Mouse (Mus musculus) myocyte (in vitro differentiated cells): ENCODE measurements around the gene Lgals3. TPM values are rescaled to one million over a fixed set of nuclear protein-coding genes. Genes with fewer than 3 reads are reported as not detected.

ENCODE experiments used
- H3K27me3 ChIP-seq: one replicate; pipeline ENCODE4 v1.6.1; 2011; ENCODE audit not compliant: control insufficient read depth, insufficient read depth, insufficient read length
- H3K36me3 ChIP-seq: one replicate; pipeline ENCODE4 v1.6.1; 2011; ENCODE audit not compliant: control insufficient read depth, insufficient read depth
- H3K4me2 ChIP-seq: one replicate; pipeline ENCODE4 v1.6.1; 2011; ENCODE audit warnings: low read depth, control low read depth
- H3K4me3 ChIP-seq: one replicate; pipeline ENCODE4 v1.5.1; 2011; ENCODE audit warnings: mild to moderate bottlenecking, control low read depth, moderate library complexity
- H3K79me2 ChIP-seq: one replicate; pipeline ENCODE4 v1.6.1; 2011; ENCODE audit not compliant: control insufficient read depth, insufficient read depth
- H3ac ChIP-seq: one replicate; pipeline ENCODE4 v1.6.1; 2011; ENCODE audit not compliant: control insufficient read depth, insufficient read length
- CEBPB ChIP-seq: IDR thresholded peaks from 2 replicates; pipeline ENCODE4 v1.6.1; 2011; ENCODE audit warnings: mild to moderate bottlenecking, moderate library complexity; ENCODE audit not compliant: poor library complexity, insufficient read depth, severe bottlenecking
- E2F4 ChIP-seq: IDR thresholded peaks from one replicate; pipeline ENCODE4 v1.6.1; 2011; ENCODE audit warnings: mild to moderate bottlenecking, control low read depth, moderate library complexity; ENCODE audit not compliant: insufficient read depth
- MAX ChIP-seq: IDR thresholded peaks from one replicate; pipeline ENCODE4 v1.6.1; 2011; ENCODE audit warnings: low read depth, mild to moderate bottlenecking, control low read depth
- MYOD1 ChIP-seq, 3 experiments: IDR thresholded peaks; one replicate each; pipeline ENCODE4 v1.6.1; 2011; ENCODE audit warnings: control low read depth in 2 of 3, low read depth in 2 of 3, mild to moderate bottlenecking in 2 of 3, moderate library complexity in 1 of 3; ENCODE audit not compliant: insufficient read length in 2 of 3, control insufficient read depth in 1 of 3
- MYOG ChIP-seq, 3 experiments: IDR thresholded peaks; one replicate each; pipeline ENCODE4 v1.6.1; 2011; ENCODE audit warnings: control low read depth in 2 of 3, low read depth in 2 of 3, mild to moderate bottlenecking in 2 of 3; ENCODE audit not compliant: insufficient read length in 2 of 3, control insufficient read depth in 1 of 3, insufficient read depth in 1 of 3
- POLR2A ChIP-seq: IDR thresholded peaks from one replicate; pipeline ENCODE4 v1.6.1; 2011; ENCODE audit warnings: low read depth, mild to moderate bottlenecking, control low read depth, moderate library complexity; ENCODE audit not compliant: insufficient read length
- POLR2AphosphoS2 ChIP-seq: IDR thresholded peaks from one replicate; pipeline ENCODE4 v1.6.1; 2011; ENCODE audit warnings: low read depth, control low read depth; ENCODE audit not compliant: insufficient read length
- REST ChIP-seq: IDR thresholded peaks from one replicate; pipeline ENCODE4 v1.6.1; 2011; ENCODE audit warnings: mild to moderate bottlenecking, control low read depth, moderate library complexity; ENCODE audit not compliant: insufficient read depth, insufficient read length
- SRF ChIP-seq: IDR thresholded peaks from one replicate; pipeline ENCODE4 v1.6.1; 2011; ENCODE audit warnings: low read depth; ENCODE audit not compliant: control insufficient read depth, insufficient read length
- TCF12 ChIP-seq: IDR thresholded peaks from one replicate; pipeline ENCODE4 v1.6.1; 2011; ENCODE audit warnings: mild to moderate bottlenecking, control low read depth; ENCODE audit not compliant: poor library complexity, insufficient read depth, severe bottlenecking
- TCF3 ChIP-seq: IDR thresholded peaks from one replicate; pipeline ENCODE4 v1.6.1; 2011; ENCODE audit warnings: low read depth, control low read depth; ENCODE audit not compliant: insufficient read length
- USF1 ChIP-seq: IDR thresholded peaks from one replicate; pipeline ENCODE4 v1.6.1; 2011; ENCODE audit warnings: low read depth, mild to moderate bottlenecking, control low read depth, moderate library complexity
- polyA plus RNA-seq: library from polyadenylated mRNA; unstranded; fragments of >200 nt; fragmentation: generic; extraction: Trizol; gene quantifications from one replicate; pipeline ENCODE4 v1.2.1, GENCODE M21; 2012; ENCODE audit warnings: missing spikeins

Lgals3 gene
- polyA plus RNA-seq, 1 experiment = 525 TPM

DNA sequence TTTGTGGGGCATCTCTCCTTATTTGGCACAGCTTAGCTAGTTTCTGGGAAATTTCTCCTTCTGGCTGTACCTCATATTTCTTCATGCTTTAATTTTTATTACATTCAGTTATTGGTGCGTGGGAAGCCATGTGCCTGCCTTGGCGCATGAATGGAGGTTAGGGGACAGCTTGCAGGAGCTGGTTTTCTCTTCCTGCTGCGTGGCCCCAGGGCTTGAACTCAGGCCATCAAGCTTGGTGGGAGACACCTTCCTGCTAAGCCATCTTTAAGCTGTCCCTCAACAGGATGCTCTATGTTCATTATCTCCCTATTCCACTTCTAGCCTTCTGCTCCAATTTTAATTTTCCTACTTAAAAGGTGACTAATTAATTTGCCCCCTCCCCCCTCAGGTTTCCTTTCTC is 3.2 kb downstream of the Lgals3 start:
- Histone ChIP-seq H3K4me3 (no peak overlapping the region), H3K27me3 (no peaks in the 10 kb centered on the region), H3K4me2 (no peak overlapping the region), H3ac (no peak overlapping the region), H3K36me3 (no peaks in the 10 kb centered on the region), H3K79me2 (peaks cover 19% of the 10 kb centered on the region)
- TF ChIP-seq TCF3 (no peak), MYOD1 (IDR thresholded peaks at IDR 0.05; ENCODE audit: control insufficient read depth in 1 of 3, insufficient read length in 2 of 3, low read depth in 2 of 3) (no peak), POLR2A (no peak), CEBPB (no peak)

DNA sequence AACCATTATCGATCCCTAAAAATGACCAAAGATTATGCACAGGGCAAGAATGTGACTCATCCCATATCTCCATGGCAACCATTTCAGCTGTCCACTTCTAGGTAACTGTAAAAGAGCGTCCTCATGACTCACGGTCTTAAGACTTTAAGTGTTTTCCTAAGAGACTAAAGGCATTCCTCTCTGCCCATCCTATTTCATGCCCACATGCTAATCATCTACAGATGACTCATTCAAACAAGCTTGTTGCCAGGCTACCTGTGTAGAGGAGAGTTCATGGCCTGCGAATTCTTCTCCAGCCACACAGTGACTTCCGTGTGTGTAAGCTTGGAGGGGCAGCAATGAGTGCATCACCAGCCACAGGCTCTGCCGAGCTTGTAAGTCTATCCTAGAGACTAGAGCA is 4.1 kb downstream of the Lgals3 start:
- Histone ChIP-seq H3K27me3 (no peaks in the 10 kb centered on the region), H3K4me2 (peak overlapping the region; percentile 67), H3ac (no peak overlapping the region), H3K36me3 (no peaks in the 10 kb centered on the region), H3K79me2 (peaks cover 28% of the 10 kb centered on the region), H3K4me3 (no peak overlapping the region)
- no peak for TF ChIP-seq TCF3
- peak in 1 of 3 experiments; percentile 46 for TF ChIP-seq MYOD1 (IDR thresholded peaks at IDR 0.05; ENCODE audit: control insufficient read depth in 1 of 3, insufficient read length in 2 of 3, low read depth in 2 of 3)
- TF ChIP-seq POLR2A = no peak
- no peak for TF ChIP-seq CEBPB
- no peak for TF ChIP-seq POLR2AphosphoS2
- peak in 1 of 3 experiments; percentile 25 for TF ChIP-seq MYOG (IDR thresholded peaks at IDR 0.05; ENCODE audit: control insufficient read depth in 1 of 3, insufficient read depth in 1 of 3, insufficient read length in 2 of 3, low read depth in 2 of 3)
- TF ChIP-seq MAX = no peak

DNA sequence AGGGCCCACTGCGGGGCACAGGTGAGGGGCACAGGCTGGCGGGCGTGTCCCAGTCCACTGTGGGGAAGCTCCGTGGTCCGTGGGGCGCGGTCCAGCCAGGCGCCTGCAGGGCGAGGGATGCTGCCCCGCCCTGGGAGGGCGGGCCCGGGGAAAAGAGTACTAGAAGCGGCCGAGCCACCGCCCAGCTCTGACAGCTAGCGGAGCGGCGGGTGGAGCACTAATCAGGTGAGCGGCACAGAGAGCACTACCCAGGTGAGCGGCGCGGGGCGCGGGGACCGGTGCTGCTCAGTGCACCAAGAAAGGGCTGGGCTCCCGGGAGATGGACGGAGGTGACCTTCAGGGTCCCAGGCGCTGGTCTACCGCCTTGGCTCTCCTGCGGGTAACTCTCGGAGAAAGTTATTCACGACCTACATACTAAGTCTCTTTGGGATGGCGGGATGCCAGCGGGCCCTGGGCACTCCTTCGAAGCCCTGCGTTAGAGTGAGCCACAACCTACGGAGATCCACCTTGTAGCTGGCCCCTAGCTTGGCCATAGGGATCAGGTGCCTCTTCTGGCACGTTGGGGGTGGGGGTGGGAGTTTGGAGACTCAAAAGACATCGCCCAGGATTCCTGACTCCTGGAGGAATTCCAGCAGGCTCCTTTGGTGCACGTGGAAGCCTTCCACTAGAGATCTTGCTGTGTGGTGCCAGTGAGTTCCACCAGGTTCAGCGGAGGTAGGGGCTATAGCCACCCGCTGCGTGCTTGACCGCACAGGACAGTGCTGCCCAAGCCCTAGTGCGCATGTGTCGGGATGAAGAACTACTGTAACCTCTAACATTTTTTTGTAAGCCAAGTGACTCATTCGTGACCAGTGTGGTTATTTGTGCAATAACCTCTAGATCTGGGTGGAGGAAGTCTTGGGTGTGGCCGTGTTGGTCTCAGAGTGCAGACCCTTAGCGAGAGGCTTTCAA is 6.5 kb downstream of the Lgals3 start:
- H3K36me3 ChIP-seq = no peaks in the 10 kb centered on the region
- H3K27me3 ChIP-seq = no peaks in the 10 kb centered on the region
- H3K4me2 ChIP-seq = peak overlapping the region; percentile 85
- H3ac ChIP-seq = peak overlapping the region; percentile 5
- H3K4me3 ChIP-seq = peak overlapping the region; percentile 62
- TF ChIP-seq USF1 = no peak
- peak; percentile 83 for TF ChIP-seq POLR2A
- peak in 1 of 3 experiments; percentile 75 for TF ChIP-seq MYOG (IDR thresholded peaks at IDR 0.05; ENCODE audit: control insufficient read depth in 1 of 3, insufficient read depth in 1 of 3, insufficient read length in 2 of 3, low read depth in 2 of 3)
- no peak for TF ChIP-seq E2F4
- TF ChIP-seq POLR2AphosphoS2 = peak; percentile 89
- peak; percentile 99 for TF ChIP-seq CEBPB
- peak in 1 of 3 experiments; percentile 66 for TF ChIP-seq MYOD1 (IDR thresholded peaks at IDR 0.05; ENCODE audit: control insufficient read depth in 1 of 3, insufficient read length in 2 of 3, low read depth in 2 of 3)
- peaks cover 46% of the 10 kb centered on the region for H3K79me2 ChIP-seq

DNA sequence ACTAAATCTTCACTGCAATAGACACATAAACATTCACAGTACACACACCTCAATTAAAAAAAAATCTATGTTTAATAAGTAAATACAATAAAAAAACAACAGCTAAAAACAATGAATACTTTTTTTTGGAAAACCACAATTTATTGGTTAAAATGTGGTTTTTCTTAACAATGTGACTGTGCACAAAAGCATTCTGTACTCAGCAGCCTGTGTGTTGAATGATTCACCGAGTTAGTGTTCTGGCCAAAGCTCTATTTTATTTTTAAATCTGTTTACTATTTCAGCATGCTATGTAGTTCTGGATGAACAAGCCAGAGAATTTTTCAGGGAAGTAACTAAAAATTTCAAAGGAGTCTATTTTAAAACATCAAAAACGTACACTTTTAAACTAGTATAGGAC is 9.0 kb downstream of the Lgals3 start:
- TF ChIP-seq TCF3 (no peak), USF1 (no peak), MYOG (IDR thresholded peaks at IDR 0.05; ENCODE audit: control insufficient read depth in 1 of 3, insufficient read depth in 1 of 3, insufficient read length in 2 of 3, low read depth in 2 of 3) (no peak), POLR2AphosphoS2 (no peak), MYOD1 (IDR thresholded peaks at IDR 0.05; ENCODE audit: control insufficient read depth in 1 of 3, insufficient read length in 2 of 3, low read depth in 2 of 3) (no peak), CEBPB (no peak), E2F4 (no peak), REST (no peak), MAX (no peak), POLR2A (no peak), SRF (no peak), TCF12 (no peak)
- peak overlapping the region; percentile 85 for H3K4me2 ChIP-seq
- peak overlapping the region; percentile 62 for H3K4me3 ChIP-seq

DNA sequence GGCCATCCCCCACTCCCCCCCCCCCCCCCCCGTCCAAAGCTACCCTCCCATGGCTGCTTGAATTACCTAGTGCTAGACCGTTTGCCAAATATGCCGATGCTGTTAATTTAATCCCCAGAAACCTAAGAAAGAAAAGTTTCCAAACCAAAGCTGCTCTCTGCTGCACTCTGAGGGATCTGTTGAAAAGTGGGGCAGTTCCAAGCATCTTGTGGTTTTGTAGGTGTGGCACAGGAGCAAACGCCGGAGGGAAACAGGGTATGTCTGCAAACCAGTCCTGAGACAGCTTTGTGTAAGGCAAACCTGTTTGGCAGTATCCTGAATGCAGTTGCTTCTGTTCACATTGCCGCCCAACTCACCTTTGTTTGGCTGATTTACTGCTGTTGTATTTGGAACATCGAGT is 10.8 kb downstream of the Lgals3 start:
- peaks cover 67% of the 10 kb centered on the region for H3K79me2 ChIP-seq
- H3K36me3 ChIP-seq = peaks cover 30% of the 10 kb centered on the region
- H3K27me3 ChIP-seq = no peaks in the 10 kb centered on the region
- H3K4me3 ChIP-seq = no peak overlapping the region
- no peak overlapping the region for H3ac ChIP-seq
- H3K4me2 ChIP-seq = no peak overlapping the region
- TF ChIP-seq CEBPB (no peak), POLR2A (no peak), MYOD1 (IDR thresholded peaks at IDR 0.05; ENCODE audit: control insufficient read depth in 1 of 3, insufficient read length in 2 of 3, low read depth in 2 of 3) (no peak), MAX (no peak), SRF (no peak), E2F4 (no peak), USF1 (no peak), TCF3 (no peak), REST (no peak), TCF12 (no peak)

More for the DNA sequence above, 9.0 kb downstream of the Lgals3 start:
- peaks cover 62% of the 10 kb centered on the region for H3K79me2 ChIP-seq
- H3K27me3 ChIP-seq = no peaks in the 10 kb centered on the region
- H3ac ChIP-seq = no peak overlapping the region
- H3K36me3 ChIP-seq = peaks cover 17% of the 10 kb centered on the region
